Mouse (Mus musculus): Measurements from ENCODE around the gene Paxx.

GRCm38 (mm10) chr2:25505000-25505399 is 44.1 kb upstream of the Paxx start:
- TF ChIP-seq POLR2A (IDR thresholded peaks at IDR 0.05; ENCODE audit: insufficient read depth, low read depth, low read length) (no peak), CTCF (IDR thresholded peaks at IDR 0.05) (no peak)

All from heart, adult 2 months (tissue).